Mouse (Mus musculus): ENCODE data around the gene Tango2. TPM values are rescaled to one million over a fixed set of nuclear protein-coding genes. Genes with fewer than 3 reads are reported as not detected.

The Tango2 gene
- polyA plus RNA-seq, 3 experiments from 2014 or later: 48.6 to 81.2 (median 70.2) TPM

DNA sequence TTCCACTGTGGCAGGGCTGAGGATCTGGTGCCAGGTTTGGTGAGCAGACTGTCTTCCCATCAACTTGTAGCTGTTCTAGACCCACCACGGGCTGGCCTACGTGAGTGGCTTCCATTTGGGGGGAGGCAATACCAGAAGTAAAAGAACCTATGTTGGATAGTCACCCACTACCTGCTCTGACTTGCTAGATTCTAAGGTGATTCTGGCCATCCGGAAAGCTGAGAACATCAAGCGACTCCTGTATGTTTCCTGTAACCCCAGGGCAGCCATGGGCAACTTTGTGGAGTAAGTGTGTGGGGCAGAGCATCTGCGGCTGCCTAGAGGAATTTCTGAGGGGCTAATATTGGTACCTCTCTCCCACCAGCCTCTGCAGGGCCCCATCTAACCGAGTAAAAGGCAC, 95.2 kb downstream of the Tango2 start:
- ATAC-seq: no peak

DNA sequence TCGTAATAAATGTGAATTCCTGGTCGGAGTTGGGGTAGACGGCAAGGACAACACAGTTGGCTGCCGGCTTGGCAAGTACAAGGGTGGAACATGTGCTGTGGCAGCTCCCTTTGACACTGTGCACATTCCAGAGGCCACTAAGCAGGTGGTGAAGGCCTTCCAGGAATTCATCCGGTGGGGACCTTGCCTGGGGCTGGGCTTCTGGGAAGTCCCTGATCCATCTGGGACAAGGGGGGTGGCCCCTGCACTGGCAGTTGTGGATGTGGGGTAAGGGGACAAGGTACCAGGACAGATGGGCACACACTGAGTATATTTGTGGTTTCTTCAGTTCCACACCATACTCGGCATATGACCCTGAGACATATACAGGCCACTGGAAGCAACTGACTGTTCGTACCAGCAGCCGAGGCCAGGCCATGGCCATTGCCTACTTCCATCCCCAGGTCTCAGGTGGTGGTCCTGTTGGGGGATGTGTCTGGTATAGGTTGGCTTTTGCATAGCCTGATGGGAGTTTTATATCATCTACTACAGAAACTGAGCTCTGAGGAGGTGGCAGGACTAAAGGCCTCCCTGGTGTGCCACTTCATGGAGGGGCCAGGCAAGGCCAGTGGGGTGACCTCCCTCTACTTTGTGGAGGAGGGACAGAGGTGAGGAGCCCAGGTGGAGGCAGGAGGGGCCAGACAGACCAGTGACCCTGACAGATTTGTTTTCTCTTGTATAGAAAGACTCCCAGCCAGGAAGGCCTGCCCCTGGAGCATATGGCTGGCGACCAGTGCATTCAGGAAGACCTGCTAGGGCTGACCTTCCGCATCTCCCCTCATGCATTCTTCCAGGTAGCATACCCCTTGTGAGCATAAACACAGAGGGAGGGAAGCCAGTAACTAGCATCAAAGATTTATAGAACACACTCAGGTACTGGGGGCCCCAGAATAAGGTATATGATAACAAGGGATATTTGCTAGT, 96.8 kb downstream of the Tango2 start:
- no peak for ATAC-seq

Other genes starting within 250 kb of the Tango2 start
- not detected for gene Rtn4r, start 220.5 kb downstream of the Tango2 start, polyA plus RNA-seq (2017; shearing (Covaris generic))
- not detected for gene Ccdc188, start 130.2 kb downstream of the Tango2 start, polyA plus RNA-seq (2017; shearing (Covaris generic))
- gene Zdhhc8, start 113.0 kb downstream of the Tango2 start, polyA plus RNA-seq (2017; shearing (Covaris generic)): 1 to 10 TPM in 2 of 3 experiments, under 1 TPM in 1; 0.67 to 1.7 (median 1.5) TPM
- gene Trmt2a, start 99.4 kb downstream of the Tango2 start, polyA plus RNA-seq (2017; shearing (Covaris generic)): 10 to 100 TPM; 31.1 to 45.8 (median 38.5) TPM
- 100 to 1,000 TPM; 141 to 268 (median 158) TPM for gene Ranbp1, start 99.4 kb downstream of the Tango2 start, polyA plus RNA-seq (2017; shearing (Covaris generic))
- not detected for gene Gm49776, start 89.8 kb downstream of the Tango2 start, polyA plus RNA-seq (2017; shearing (Covaris generic))
- 10 to 100 TPM; 16.6 to 29.7 (median 19.9) TPM for gene Dgcr8, start 58.9 kb downstream of the Tango2 start, polyA plus RNA-seq (2017; shearing (Covaris generic))
- 1 to 10 TPM in 1 of 3 experiments, under 1 TPM in 2; 0.52 to 1.0 (median 0.66) TPM for gene Arvcf, start 79 bp upstream of the Tango2 start, polyA plus RNA-seq (2017; shearing (Covaris generic))
- 10 to 100 TPM; 15.9 to 21.2 (median 20.4) TPM for gene Txnrd2, start 78.3 kb upstream of the Tango2 start, polyA plus RNA-seq (2017; shearing (Covaris generic))
- 10 to 100 TPM; 51.4 to 56.7 (median 52.3) TPM for gene Comt, start 78.7 kb upstream of the Tango2 start, polyA plus RNA-seq (2017; shearing (Covaris generic))
- 10 to 100 TPM; 11.2 to 23.9 (median 17.4) TPM for gene Gnb1l, start 150.6 kb upstream of the Tango2 start, polyA plus RNA-seq (2017; shearing (Covaris generic))
- gene Rtl10, start 150.8 kb upstream of the Tango2 start, polyA plus RNA-seq (2017; shearing (Covaris generic)): 1 to 10 TPM in 1 of 3 experiments, under 1 TPM in 2; 0.47 to 1.8 (median 0.86) TPM
- not detected for gene Tbx1, start 242.6 kb upstream of the Tango2 start, polyA plus RNA-seq (2017; shearing (Covaris generic))